10 mouse cellular contexts compared by ENCODE assay signal in genomic region chr7:141478270-141478748, GRCm38 (mm10). TPM values are rescaled to one million over a fixed set of nuclear protein-coding genes. Genes with fewer than 3 reads are reported as not detected.
DNase-seq lines count a peak whose midpoint lies in the region; ATAC-seq lines count a peak whose summit lies in the region.
"Had no signal": no experiment of that assay in that cellular context is flagged by ENCODE, and none has a peak within 500 bp of the region (broad histone marks: within the 10 kb centered on the region; RNA-seq: fewer than 3 reads in every experiment).

No protein-coding gene starts in this region.

- H3K4me1 ChIP-seq in kidney, embryonic 15.5 days, result peaks cover 72% of the 10 kb centered on the region
- H3K4me1 ChIP-seq in embryonic facial prominence, embryonic 15.5 days, result peaks cover 71% of the 10 kb centered on the region
- H3K4me1 ChIP-seq in limb, embryonic 15.5 days, result peaks cover 73% of the 10 kb centered on the region

- no peak for ATAC-seq in kidney, embryonic 15.5 days (replicated peaks; ENCODE audit: low FRiP score)
- ATAC-seq in embryonic facial prominence, embryonic 15.5 days (ENCODE audit: insufficient number of reproducible peaks, low FRiP score, low TSS enrichment, low read depth), result no peak
- ATAC-seq in limb, embryonic 15.5 days (ENCODE audit: insufficient number of reproducible peaks, low FRiP score, low TSS enrichment, low read depth), result no peak
- no peak for ATAC-seq in megakaryocyte progenitor cell, adult 5-6 weeks (replicated peaks; ENCODE audit: poor library complexity)
- ATAC-seq: midbrain, embryonic 15.5 days had no signal

- WGBS in kidney, embryonic 15.5 days, result 65% methylated on average over 5 of the region's 5 CpGs
- WGBS in embryonic facial prominence, embryonic 15.5 days, result 68% methylated on average over 5 of the region's 5 CpGs
- 52% methylated on average over 5 of the region's 5 CpGs for WGBS in limb, embryonic 15.5 days

- DNase-seq in kidney, postnatal 14 days, result no peak
- peak; percentile 83 for DNase-seq in 416B (ENCODE audit: low read depth)
- DNase-seq in right cerebral cortex, adult 18-20 months, result no peak
- no peak for DNase-seq in frontal cortex, postnatal 10 days (ENCODE audit: low spot score in 2 of 2)

- H3K36me3 ChIP-seq in kidney, embryonic 15.5 days, result no peaks in the 10 kb centered on the region
- no peaks in the 10 kb centered on the region for H3K36me3 ChIP-seq in embryonic facial prominence, embryonic 15.5 days
- no peaks in the 10 kb centered on the region for H3K36me3 ChIP-seq in limb, embryonic 15.5 days
- H3K36me3 ChIP-seq: midbrain, embryonic 15.5 days had no signal

- H3K4me3 ChIP-seq in kidney, embryonic 15.5 days (replicated peaks), result 0 out of 2 replicates have a peak overlapping the region, but pooled peaks have one; percentile 8
- no peak overlapping the region for H3K4me3 ChIP-seq in embryonic facial prominence, embryonic 15.5 days (replicated peaks)
- peak overlapping the region; percentile 78 for H3K4me3 ChIP-seq in limb, embryonic 15.5 days
- H3K4me3 ChIP-seq: midbrain, embryonic 15.5 days had no signal

- peak overlapping the region; percentile 97 for H3K27ac ChIP-seq in kidney, embryonic 15.5 days
- H3K27ac ChIP-seq in embryonic facial prominence, embryonic 15.5 days (replicated peaks), result peak overlapping the region; percentile 92
- peak overlapping the region; percentile 92 for H3K27ac ChIP-seq in limb, embryonic 15.5 days
- H3K27ac ChIP-seq: midbrain, embryonic 15.5 days had no signal

- H3K9me3 ChIP-seq in kidney, embryonic 15.5 days (replicated peaks), result no peaks in the 10 kb centered on the region
- H3K9me3 ChIP-seq in embryonic facial prominence, embryonic 15.5 days (replicated peaks), result no peaks in the 10 kb centered on the region
- no peaks in the 10 kb centered on the region for H3K9me3 ChIP-seq in limb, embryonic 15.5 days
- H3K9me3 ChIP-seq: midbrain, embryonic 15.5 days had no signal

- peaks cover 14% of the 10 kb centered on the region for H3K27me3 ChIP-seq in kidney, embryonic 15.5 days
- H3K27me3 ChIP-seq in embryonic facial prominence, embryonic 15.5 days, result peaks cover 24% of the 10 kb centered on the region
- peaks cover 18% of the 10 kb centered on the region for H3K27me3 ChIP-seq in limb, embryonic 15.5 days

- H3K4me2 ChIP-seq in kidney, embryonic 15.5 days, result peak overlapping the region; percentile 92
- peak overlapping the region; percentile 90; the same call in 1 of the 2 replicates for H3K4me2 ChIP-seq in embryonic facial prominence, embryonic 15.5 days (replicated peaks)
- peak overlapping the region; percentile 89 for H3K4me2 ChIP-seq in limb, embryonic 15.5 days
- H3K4me2 ChIP-seq: midbrain, embryonic 15.5 days had no signal

- 0 out of 2 replicates have a peak overlapping the region, but pooled peaks have one; percentile 21 for H3K9ac ChIP-seq in kidney, embryonic 15.5 days
- H3K9ac ChIP-seq in embryonic facial prominence, embryonic 15.5 days, result no peak overlapping the region
- no peak overlapping the region for H3K9ac ChIP-seq in limb, embryonic 15.5 days
- H3K9ac ChIP-seq: midbrain, embryonic 15.5 days had no signal

RNA-seq across cellular contexts. Expression of gene Tspan4, which starts 3.3 kb away (rescaled TPM):
- polyA plus RNA-seq in kidney, embryonic 15.5 days (2015; fragmentation: Nextera tagmentation; extraction: Ambion mirVana), result 91.6 and 93.4 TPM in 2 replicates
- 60.8 and 67.9 TPM in 2 replicates for polyA plus RNA-seq in embryonic facial prominence, embryonic 15.5 days (2015; fragmentation: Nextera tagmentation; extraction: Ambion mirVana)
- 71.4 and 79.1 TPM in 2 replicates for polyA plus RNA-seq in limb, embryonic 15.5 days (2015; fragmentation: Nextera tagmentation; extraction: Ambion mirVana)
- 18.3 and 23.9 TPM in 2 replicates for total RNA-seq in megakaryocyte progenitor cell, adult 5-6 weeks (2015)
- total RNA-seq in megakaryocyte progenitor cell, adult 5-6 weeks (2017), result 38.2 and 39.1 TPM in 2 replicates

RNA-seq across cellular contexts. Expression of gene Polr2l, which starts 3.4 kb away (rescaled TPM):
- 78.7 and 81.5 TPM in 2 replicates for polyA plus RNA-seq in kidney, embryonic 15.5 days (2015; fragmentation: Nextera tagmentation; extraction: Ambion mirVana)
- polyA plus RNA-seq in embryonic facial prominence, embryonic 15.5 days (2015; fragmentation: Nextera tagmentation; extraction: Ambion mirVana), result 63.9 and 66.4 TPM in 2 replicates
- polyA plus RNA-seq in limb, embryonic 15.5 days (2015; fragmentation: Nextera tagmentation; extraction: Ambion mirVana), result 54.7 and 57.5 TPM in 2 replicates
- total RNA-seq in megakaryocyte progenitor cell, adult 5-6 weeks (2015), result 31.3 and 40.2 TPM in 2 replicates
- 45.0 and 46.7 TPM in 2 replicates for total RNA-seq in megakaryocyte progenitor cell, adult 5-6 weeks (2017)

RNA-seq across cellular contexts. Expression of gene Cd151, which starts 11.1 kb away (rescaled TPM):
- 30.9 and 34.8 TPM in 2 replicates for polyA plus RNA-seq in kidney, embryonic 15.5 days (2015; fragmentation: Nextera tagmentation; extraction: Ambion mirVana)
- 23.9 and 26.5 TPM in 2 replicates for polyA plus RNA-seq in embryonic facial prominence, embryonic 15.5 days (2015; fragmentation: Nextera tagmentation; extraction: Ambion mirVana)
- 14.2 and 20.6 TPM in 2 replicates for polyA plus RNA-seq in limb, embryonic 15.5 days (2015; fragmentation: Nextera tagmentation; extraction: Ambion mirVana)
- 11.0 and 14.7 TPM in 2 replicates for total RNA-seq in megakaryocyte progenitor cell, adult 5-6 weeks (2015)
- 14.5 and 22.1 TPM in 2 replicates for total RNA-seq in megakaryocyte progenitor cell, adult 5-6 weeks (2017)

RNA-seq across cellular contexts. Expression of gene Cracr2b, which starts 17.4 kb away (rescaled TPM):
- polyA plus RNA-seq in kidney, embryonic 15.5 days (2015; fragmentation: Nextera tagmentation; extraction: Ambion mirVana), result 19.3 and 22.0 TPM in 2 replicates
- 21.6 and 26.9 TPM in 2 replicates for polyA plus RNA-seq in embryonic facial prominence, embryonic 15.5 days (2015; fragmentation: Nextera tagmentation; extraction: Ambion mirVana)
- polyA plus RNA-seq in limb, embryonic 15.5 days (2015; fragmentation: Nextera tagmentation; extraction: Ambion mirVana), result 16.4 and 21.6 TPM in 2 replicates
- 8.6 and 8.9 TPM in 2 replicates for total RNA-seq in megakaryocyte progenitor cell, adult 5-6 weeks (2015)
- 11.4 and 16.6 TPM in 2 replicates for total RNA-seq in megakaryocyte progenitor cell, adult 5-6 weeks (2017)
- polyA plus RNA-seq: G1E had no signal

RNA-seq across cellular contexts. Expression of gene Pnpla2, which starts 23.3 kb away (rescaled TPM):
- 36.3 and 41.7 TPM in 2 replicates for polyA plus RNA-seq in kidney, embryonic 15.5 days (2015; fragmentation: Nextera tagmentation; extraction: Ambion mirVana)
- polyA plus RNA-seq in embryonic facial prominence, embryonic 15.5 days (2015; fragmentation: Nextera tagmentation; extraction: Ambion mirVana), result 22.2 and 27.9 TPM in 2 replicates
- 16.9 and 23.6 TPM in 2 replicates for polyA plus RNA-seq in limb, embryonic 15.5 days (2015; fragmentation: Nextera tagmentation; extraction: Ambion mirVana)
- 44.5 and 44.9 TPM in 2 replicates for total RNA-seq in megakaryocyte progenitor cell, adult 5-6 weeks (2015)
- 15.6 and 20.1 TPM in 2 replicates for total RNA-seq in megakaryocyte progenitor cell, adult 5-6 weeks (2017)
